Mouse (Mus musculus) liver, embryonic 13.5 days (tissue): ENCODE data around the gene Pigv. TPM values are rescaled to one million over a fixed set of nuclear protein-coding genes. Genes with fewer than 3 reads are reported as not detected.

Experiments used
- ATAC-seq: fragments of 200-750 bp; cut with Nextera tagmentation; 2 replicates; pipeline ENCODE4 v1.8.0; 2017; ENCODE audit warnings: low read depth, mild to moderate bottlenecking, moderate number of reproducible peaks, moderate library complexity
- DNase-seq: peaks from one replicate; pipeline ENCODE4 v3.0.0; 2022
- H3K27ac ChIP-seq: fragments of 300-500 bp; sonication (generic); 2 replicates; pipeline ENCODE4 v1.5.1; 2015; ENCODE audit warnings: moderate library complexity, mild to moderate bottlenecking, inconsistent platforms
- H3K27me3 ChIP-seq: fragments of 300-500 bp; sonication (generic); 2 replicates; pipeline ENCODE4 v1.6.1; 2015; ENCODE audit warnings: mild to moderate bottlenecking, inconsistent platforms
- H3K36me3 ChIP-seq: fragments of 300-500 bp; sonication (generic); 2 replicates; pipeline ENCODE4 v1.6.1; 2015; ENCODE audit warnings: mild to moderate bottlenecking, inconsistent platforms
- H3K4me1 ChIP-seq: fragments of 300-500 bp; sonication (generic); replicated peaks from 2 replicates; pipeline ENCODE4 v1.6.1; 2015; ENCODE audit warnings: inconsistent platforms
- H3K4me2 ChIP-seq: fragments of 300-500 bp; sonication (generic); 2 replicates; pipeline ENCODE4 v1.6.1; 2015; ENCODE audit warnings: inconsistent platforms, mild to moderate bottlenecking, moderate library complexity
- H3K4me3 ChIP-seq: fragments of 300-500 bp; sonication (generic); replicated peaks from 2 replicates; pipeline ENCODE4 v1.5.1; 2015; ENCODE audit warnings: mild to moderate bottlenecking, inconsistent platforms
- H3K9ac ChIP-seq: fragments of 300-500 bp; sonication (generic); 2 replicates; pipeline ENCODE4 v1.6.1; 2015; ENCODE audit warnings: mild to moderate bottlenecking, inconsistent platforms
- H3K9me3 ChIP-seq: fragments of 300-500 bp; sonication (generic); replicated peaks from 2 replicates; pipeline ENCODE4 v1.6.1; 2016; ENCODE audit warnings: inconsistent platforms
- WGBS: fragments of 180-500 bp; shearing (Covaris S2); methylation state at CpG from one replicate; pipeline ENCODE4 v1.1.7; 2015; ENCODE audit not compliant: insufficient replicate concordance; 5-methylcytosine and 5-hydroxymethylcytosine counted together
- polyA plus RNA-seq: library from polyadenylated mRNA; unstranded; fragments of >200 nt; fragmentation: Nextera tagmentation; extraction: Ambion mirVana; gene quantifications from 2 replicates; pipeline ENCODE4 v1.2.1, GENCODE M21; 2015

Gene Pigv
- polyA plus RNA-seq, 1 experiment from 2014 or later = 5.8 TPM

- peaks cover 100% of the 10 kb centered on the region for H3K36me3 ChIP-seq
- peak overlapping the region; percentile 9; the same call in 1 of the 2 replicates for H3K27ac ChIP-seq
- DNase-seq = no peak
- no peaks in the 10 kb centered on the region for H3K27me3 ChIP-seq
- H3K9ac ChIP-seq = no peak overlapping the region
- H3K4me2 ChIP-seq = no peak overlapping the region
- H3K4me1 ChIP-seq = peaks cover 13% of the 10 kb centered on the region
- no peak overlapping the region for H3K4me3 ChIP-seq
- no peaks in the 10 kb centered on the region for H3K9me3 ChIP-seq
- peak; percentile 37; the same call in 1 of the 2 replicates for ATAC-seq
- 87% methylated on average over 7 of the region's 7 CpGs for WGBS
These were observed 16.1 kb upstream of the Pigv start for GRCm38 (mm10) chr4:133688417-133689067.

- ATAC-seq = no peak
- DNase-seq = no peak
- Histone ChIP-seq H3K27ac (no peak overlapping the region), H3K9ac (no peak overlapping the region), H3K36me3 (peaks cover 99% of the 10 kb centered on the region), H3K9me3 (no peaks in the 10 kb centered on the region), H3K4me1 (peaks cover 24% of the 10 kb centered on the region), H3K4me3 (no peak overlapping the region), H3K4me2 (no peak overlapping the region), H3K27me3 (no peaks in the 10 kb centered on the region)
- 83% methylated on average over 5 of the region's 5 CpGs for WGBS
These were observed 14.7 kb upstream of the Pigv start for GRCm38 (mm10) chr4:133687126-133687525.

DNA sequence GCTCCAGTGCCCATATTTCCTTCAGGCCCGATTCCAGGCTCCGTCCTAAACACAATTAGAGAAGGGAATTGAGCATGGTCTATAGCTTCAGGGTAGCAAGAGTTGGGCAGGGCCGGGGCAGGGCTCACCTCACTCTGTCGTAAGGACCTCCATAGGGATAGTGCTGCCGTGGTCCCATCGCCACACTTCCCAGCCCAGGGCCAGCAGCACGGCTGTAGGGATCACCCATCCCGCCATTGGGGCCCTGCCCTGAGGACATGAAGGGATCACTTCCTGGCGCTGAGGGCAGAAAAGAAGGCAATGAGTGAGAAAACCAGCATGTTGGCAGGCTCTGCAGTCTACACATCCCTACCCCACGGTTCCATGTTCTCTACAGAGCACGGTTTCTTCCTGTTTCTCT is 14.1 kb upstream of the Pigv start:
- 86% methylated on average over 11 of the region's 11 CpGs for WGBS
- H3K36me3 ChIP-seq = peaks cover 99% of the 10 kb centered on the region
- H3K9ac ChIP-seq = no peak overlapping the region

GRCm38 (mm10) chr4:133680206-133680786 is 7.8 kb upstream of the Pigv start:
- 90% methylated on average over 14 of the region's 14 CpGs for WGBS
- H3K27me3 ChIP-seq = no peaks in the 10 kb centered on the region
- no peak overlapping the region for H3K27ac ChIP-seq
- H3K4me3 ChIP-seq = no peak overlapping the region
- no peak overlapping the region for H3K9ac ChIP-seq
- H3K9me3 ChIP-seq = no peaks in the 10 kb centered on the region
- no peak overlapping the region for H3K4me2 ChIP-seq
- DNase-seq (no peak), ATAC-seq (no peak)
- H3K36me3 ChIP-seq = peaks cover 68% of the 10 kb centered on the region
- H3K4me1 ChIP-seq = peaks cover 63% of the 10 kb centered on the region

More for the DNA sequence above, 14.1 kb upstream of the Pigv start:
- H3K4me3 ChIP-seq = no peak overlapping the region
- no peak overlapping the region for H3K27ac ChIP-seq
- no peaks in the 10 kb centered on the region for H3K27me3 ChIP-seq
- ATAC-seq (no peak), DNase-seq (no peak)
- no peaks in the 10 kb centered on the region for H3K9me3 ChIP-seq
- no peak overlapping the region for H3K4me2 ChIP-seq
- H3K4me1 ChIP-seq = peaks cover 29% of the 10 kb centered on the region

- Histone ChIP-seq H3K9me3 (no peaks in the 10 kb centered on the region), H3K4me2 (no peak overlapping the region), H3K9ac (no peak overlapping the region), H3K27ac (no peak overlapping the region), H3K4me3 (no peak overlapping the region), H3K27me3 (no peaks in the 10 kb centered on the region), H3K4me1 (peaks cover 70% of the 10 kb centered on the region), H3K36me3 (peaks cover 62% of the 10 kb centered on the region)
- DNase-seq = no peak
- WGBS = 80% methylated on average over 7 of the region's 7 CpGs
- ATAC-seq = no peak
These were observed 7.2 kb upstream of the Pigv start for GRCm38 (mm10) chr4:133679629-133680028.

GRCm38 (mm10) chr4:133677266-133677665 is 4.8 kb upstream of the Pigv start:
- ATAC-seq (no peak), DNase-seq (no peak)
- no peaks in the 10 kb centered on the region for H3K9me3 ChIP-seq
- H3K4me3 ChIP-seq = no peak overlapping the region
- no peak overlapping the region for H3K9ac ChIP-seq
- no peak overlapping the region for H3K4me2 ChIP-seq
- H3K36me3 ChIP-seq = peaks cover 39% of the 10 kb centered on the region
- 45% methylated on average over 7 of the region's 7 CpGs for whole genome bisulfite sequencing
- H3K4me1 ChIP-seq = peaks cover 70% of the 10 kb centered on the region
- no peak overlapping the region for H3K27ac ChIP-seq
- H3K27me3 ChIP-seq = no peaks in the 10 kb centered on the region

DNA sequence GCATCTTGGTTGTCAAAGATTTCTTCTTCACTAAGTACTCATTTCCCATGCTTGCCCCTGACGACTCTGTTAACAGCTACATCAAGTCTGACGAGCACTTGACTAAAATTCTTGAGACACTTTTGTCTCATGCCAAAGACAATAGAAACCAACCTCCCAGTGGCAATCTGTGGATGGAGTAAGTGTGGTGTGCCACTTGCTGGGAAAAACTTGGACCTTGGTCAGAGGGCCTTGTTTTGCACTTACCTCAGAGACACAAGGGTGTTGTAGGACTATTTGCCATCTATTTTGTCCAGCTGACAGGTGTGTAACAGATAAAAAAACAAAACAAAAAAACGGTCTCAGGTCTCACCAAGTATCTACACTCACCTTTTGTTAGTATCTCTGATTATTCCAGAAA is 3.7 kb upstream of the Pigv start:
- Histone ChIP-seq H3K4me3 (no peak overlapping the region), H3K27me3 (no peaks in the 10 kb centered on the region), H3K9ac (0 out of 2 replicates have a peak overlapping the region, but pooled peaks have one; percentile 29), H3K9me3 (no peaks in the 10 kb centered on the region), H3K27ac (peak overlapping the region; percentile 76), H3K36me3 (peaks cover 28% of the 10 kb centered on the region), H3K4me2 (peak overlapping the region; percentile 32; the same call in 1 of the 2 replicates), H3K4me1 (peaks cover 71% of the 10 kb centered on the region)
- DNase-seq (no peak), ATAC-seq (no peak)
- WGBS = 31% methylated on average over 3 of the region's 3 CpGs

- Histone ChIP-seq H3K9ac (0 out of 2 replicates have a peak overlapping the region, but pooled peaks have one; percentile 29), H3K4me3 (no peak overlapping the region), H3K27me3 (no peaks in the 10 kb centered on the region), H3K36me3 (peaks cover 22% of the 10 kb centered on the region), H3K4me1 (peaks cover 76% of the 10 kb centered on the region), H3K9me3 (no peaks in the 10 kb centered on the region), H3K4me2 (peak overlapping the region; percentile 32; the same call in 1 of the 2 replicates), H3K27ac (peak overlapping the region; percentile 98)
- ATAC-seq (0 out of 2 replicates have a peak, but pooled peaks have one; percentile 3), DNase-seq (no peak)
- 25% methylated on average over 5 of the region's 5 CpGs for WGBS
These were observed 3.2 kb upstream of the Pigv start for GRCm38 (mm10) chr4:133675594-133676016.

GRCm38 (mm10) chr4:133674331-133674695 is 1.9 kb upstream of the Pigv start:
- H3K9me3 ChIP-seq = no peaks in the 10 kb centered on the region
- no peak for DNase-seq
- H3K27me3 ChIP-seq = no peaks in the 10 kb centered on the region
- peaks cover 9% of the 10 kb centered on the region for H3K36me3 ChIP-seq
- ATAC-seq = no peak
- peaks cover 85% of the 10 kb centered on the region for H3K4me1 ChIP-seq
- H3K4me2 ChIP-seq = peak overlapping the region; percentile 94
- H3K9ac ChIP-seq = peak overlapping the region; percentile 91
- 19% methylated on average over 8 of the region's 8 CpGs for WGBS
- peak overlapping the region; percentile 98 for H3K27ac ChIP-seq
- peak overlapping the region; percentile 80; the same call in 1 of the 2 replicates for H3K4me3 ChIP-seq

DNA sequence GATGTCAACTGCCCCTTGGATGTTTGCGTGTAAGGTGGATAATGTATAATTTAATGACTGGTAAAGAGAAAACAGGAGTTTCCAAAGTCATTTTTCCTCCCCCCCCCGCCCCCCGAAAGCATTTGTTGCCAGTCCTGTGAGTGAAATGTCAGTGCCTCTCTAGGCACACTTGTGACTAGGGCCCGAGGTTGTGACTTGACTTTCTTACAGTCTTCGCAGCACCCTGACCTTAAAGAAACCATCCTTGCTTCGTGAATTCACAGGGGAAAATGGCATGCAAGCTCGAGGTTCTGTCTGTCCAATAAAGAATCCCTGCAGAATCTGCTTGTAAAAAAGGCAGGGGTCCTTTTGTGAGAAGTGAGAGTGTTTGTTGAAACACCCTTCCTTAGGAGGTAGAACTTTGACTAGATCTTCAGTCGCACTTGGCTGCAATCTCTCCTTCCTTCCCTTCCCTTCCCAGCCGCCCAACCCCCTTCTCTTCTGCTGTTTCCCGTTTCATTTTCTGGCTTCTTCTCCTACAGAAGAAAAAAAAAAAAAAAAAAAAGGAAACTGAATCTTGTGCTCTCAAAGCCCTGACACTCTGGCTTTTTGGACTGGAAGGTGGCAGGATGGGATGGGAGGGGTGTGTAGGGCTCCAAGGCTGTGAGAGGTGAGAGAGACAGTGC is 1.4 kb upstream of the Pigv start:
- no peak for DNase-seq

GRCm38 (mm10) chr4:133672845-133673647 is 599 bp upstream of the Pigv start:
- Histone ChIP-seq H3K9ac (peak overlapping the region; percentile 91), H3K9me3 (no peaks in the 10 kb centered on the region), H3K4me1 (peaks cover 88% of the 10 kb centered on the region), H3K4me3 (peak overlapping the region; percentile 80), H3K27me3 (no peaks in the 10 kb centered on the region), H3K4me2 (peak overlapping the region; percentile 94), H3K27ac (peak overlapping the region; percentile 98), H3K36me3 (peaks cover 2% of the 10 kb centered on the region; the same call in 1 of the 2 replicates)
- DNase-seq = peak; percentile 82
- under 1% methylated on average over 24 of the region's 24 CpGs for WGBS
- ATAC-seq = peak; percentile 63

More for the DNA sequence above, 1.4 kb upstream of the Pigv start:
- 4% methylated on average over 10 of the region's 10 CpGs for WGBS
- Histone ChIP-seq H3K27ac (peak overlapping the region; percentile 98), H3K9ac (peak overlapping the region; percentile 91), H3K36me3 (peaks cover 7% of the 10 kb centered on the region), H3K4me2 (peak overlapping the region; percentile 94), H3K27me3 (no peaks in the 10 kb centered on the region), H3K9me3 (no peaks in the 10 kb centered on the region), H3K4me3 (peak overlapping the region; percentile 80), H3K4me1 (peaks cover 87% of the 10 kb centered on the region)
- ATAC-seq = no peak
